Mouse (Mus musculus) frontal cortex, adult 2 months (tissue): ENCODE data around the gene Jun. TPM values are rescaled to one million over a fixed set of nuclear protein-coding genes. Genes with fewer than 3 reads are reported as not detected.

Source experiments
- DNase-seq, 2 experiments: peaks; one replicate each; pipeline ENCODE4 v3.0.0; 2022; ENCODE audit warnings: low spot score in 1 of 2; ENCODE audit errors: extremely low spot score in 1 of 2
- polyA plus RNA-seq: library from polyadenylated mRNA; depleted of rRNA; stranded (reverse); fragments of >200 nt; gene quantifications from 2 replicates; pipeline ENCODE4 v1.2.3, GENCODE M21; 2012

The Jun gene
- polyA plus RNA-seq, 1 experiment, result 41.8 TPM

- no peak for DNase-seq
Observed at GRCm38 (mm10) chr4:95075591-95076002, 23.6 kb upstream of the Jun start.

DNA sequence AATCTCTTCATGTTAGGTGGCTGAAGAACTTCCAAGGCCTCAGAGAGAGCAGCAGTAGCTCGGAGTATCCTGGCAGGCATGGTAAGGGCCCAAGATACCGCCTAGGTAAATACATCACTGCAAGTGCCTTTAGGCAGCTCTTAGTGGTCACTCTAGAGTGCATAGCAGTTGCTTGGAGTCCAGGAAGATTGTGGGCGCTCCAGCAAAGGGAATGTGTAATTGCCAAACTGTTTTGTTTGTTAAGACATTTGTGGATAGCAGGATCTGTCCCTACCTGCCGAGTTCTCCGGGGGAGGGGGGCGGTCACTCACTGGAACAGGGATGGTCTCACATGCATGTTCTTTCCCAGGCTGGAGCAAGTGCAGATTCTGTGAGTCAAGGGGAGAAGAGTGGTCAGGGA, 22.3 kb upstream of the Jun start:
- DNase-seq, result no peak

DNA sequence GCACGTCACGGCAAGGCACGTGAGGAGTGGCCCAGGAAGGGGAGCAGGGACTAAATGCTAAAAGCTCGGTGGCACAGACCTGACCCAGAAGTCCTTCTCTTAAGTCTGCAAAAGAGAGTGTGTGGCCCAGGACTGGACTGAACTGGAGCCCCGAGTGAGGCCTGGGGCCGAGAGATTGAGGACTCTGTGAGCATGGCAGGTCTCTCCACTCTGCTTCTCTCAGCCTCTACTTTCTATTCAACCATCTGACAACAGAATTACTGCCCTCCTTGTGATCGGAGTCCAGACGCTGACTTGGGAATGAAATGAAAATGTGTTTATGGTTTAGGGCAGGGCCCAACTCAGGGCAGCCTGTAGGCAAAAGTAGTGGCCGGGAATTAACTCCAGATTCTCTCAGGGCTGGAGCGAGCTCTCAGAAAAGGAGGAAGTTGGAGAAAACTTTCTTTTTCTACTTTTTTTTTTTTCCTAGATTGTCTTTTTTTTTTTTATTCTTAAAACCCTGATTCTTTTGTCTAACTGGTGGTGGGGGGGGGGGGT, 21.3 kb upstream of the Jun start:
- no peak for DNase-seq

DNA sequence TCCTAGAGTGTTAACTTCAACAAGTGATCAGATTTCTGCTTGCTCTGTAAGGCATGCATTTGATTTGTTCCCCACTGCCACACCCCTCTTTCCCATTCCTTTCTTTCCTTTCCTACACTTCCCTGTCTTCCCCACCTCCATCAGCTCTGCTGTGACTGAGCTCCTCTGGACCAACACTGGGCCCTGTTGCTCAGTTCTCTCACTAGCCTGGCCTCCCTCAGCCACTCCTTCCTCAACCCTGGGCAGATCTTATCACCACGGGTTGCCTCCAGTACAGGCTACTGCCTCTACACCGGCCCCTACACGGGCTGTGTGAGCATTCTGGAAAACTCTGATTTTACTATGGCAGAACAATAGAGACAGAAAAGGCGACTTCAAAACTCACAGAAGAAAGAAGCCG, 18.4 kb upstream of the Jun start:
- DNase-seq, result no peak

- no peak for DNase-seq
Observed at GRCm38 (mm10) chr4:95068045-95068948, 16.3 kb upstream of the Jun start.

- no peak for DNase-seq
Observed at GRCm38 (mm10) chr4:95063609-95064210, 11.7 kb upstream of the Jun start.

DNA sequence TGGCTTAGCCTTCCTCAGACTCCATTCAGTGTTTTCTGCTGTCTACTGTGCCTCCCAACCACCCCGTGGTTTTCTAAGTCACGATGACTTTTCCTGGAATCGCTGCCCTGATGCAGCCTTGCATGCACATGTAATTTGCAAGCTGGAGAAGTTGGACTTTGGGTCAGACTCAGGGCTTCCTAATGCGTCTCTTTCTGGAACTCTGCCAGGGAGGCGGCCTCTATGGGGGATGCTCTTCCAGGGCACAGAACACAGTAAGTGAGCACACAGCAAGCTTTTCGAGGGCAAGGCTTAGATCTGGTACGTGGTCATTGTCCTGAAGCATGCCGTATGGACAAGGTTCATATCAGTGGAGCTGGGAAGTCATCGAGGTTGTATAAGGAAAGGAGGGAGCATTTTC, 10.9 kb upstream of the Jun start:
- no peak for DNase-seq

GRCm38 (mm10) chr4:95057264-95057663, 5.2 kb upstream of the Jun start:
- DNase-seq, result no peak

GRCm38 (mm10) chr4:95055276-95055675, 3.3 kb upstream of the Jun start:
- no peak for DNase-seq

DNA sequence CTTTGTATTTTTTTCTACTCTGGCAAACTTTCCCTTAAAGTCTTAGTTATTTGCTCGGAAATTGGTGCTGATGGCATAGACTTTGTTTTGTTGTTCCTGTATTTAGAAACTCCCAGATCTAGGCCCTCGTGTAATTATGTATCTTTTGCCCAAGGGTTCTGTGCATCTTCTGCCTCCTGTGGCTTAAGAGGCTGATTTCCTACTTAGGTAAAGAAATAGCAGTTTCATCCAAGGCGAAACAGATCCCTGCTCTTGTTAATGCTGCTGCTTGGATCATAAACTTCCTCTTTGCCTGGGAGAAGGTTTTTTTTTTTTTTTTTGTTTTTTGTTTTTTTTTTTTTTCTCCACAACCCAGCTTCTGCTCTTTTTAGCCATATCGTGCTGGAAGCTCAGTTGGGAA, 2.3 kb upstream of the Jun start:
- no peak for DNase-seq

DNA sequence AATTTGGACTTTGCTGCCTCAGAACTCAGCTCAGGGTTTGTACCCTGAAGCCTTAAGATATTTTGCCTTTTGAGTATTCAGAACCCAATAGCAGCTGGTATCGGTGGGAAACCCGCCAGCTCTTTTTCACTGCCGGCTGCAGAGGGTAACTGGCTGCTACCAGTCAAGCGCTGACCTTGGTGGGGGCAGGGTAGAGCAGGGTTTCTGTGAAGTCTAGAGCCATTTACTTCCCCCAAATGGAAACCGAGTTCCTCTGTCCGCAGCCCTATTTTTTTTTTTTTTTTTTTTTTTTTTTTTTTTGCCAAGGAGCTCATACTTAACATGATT, 1.7 kb upstream of the Jun start:
- peak; percentile 28 to 55 for DNase-seq

DNA sequence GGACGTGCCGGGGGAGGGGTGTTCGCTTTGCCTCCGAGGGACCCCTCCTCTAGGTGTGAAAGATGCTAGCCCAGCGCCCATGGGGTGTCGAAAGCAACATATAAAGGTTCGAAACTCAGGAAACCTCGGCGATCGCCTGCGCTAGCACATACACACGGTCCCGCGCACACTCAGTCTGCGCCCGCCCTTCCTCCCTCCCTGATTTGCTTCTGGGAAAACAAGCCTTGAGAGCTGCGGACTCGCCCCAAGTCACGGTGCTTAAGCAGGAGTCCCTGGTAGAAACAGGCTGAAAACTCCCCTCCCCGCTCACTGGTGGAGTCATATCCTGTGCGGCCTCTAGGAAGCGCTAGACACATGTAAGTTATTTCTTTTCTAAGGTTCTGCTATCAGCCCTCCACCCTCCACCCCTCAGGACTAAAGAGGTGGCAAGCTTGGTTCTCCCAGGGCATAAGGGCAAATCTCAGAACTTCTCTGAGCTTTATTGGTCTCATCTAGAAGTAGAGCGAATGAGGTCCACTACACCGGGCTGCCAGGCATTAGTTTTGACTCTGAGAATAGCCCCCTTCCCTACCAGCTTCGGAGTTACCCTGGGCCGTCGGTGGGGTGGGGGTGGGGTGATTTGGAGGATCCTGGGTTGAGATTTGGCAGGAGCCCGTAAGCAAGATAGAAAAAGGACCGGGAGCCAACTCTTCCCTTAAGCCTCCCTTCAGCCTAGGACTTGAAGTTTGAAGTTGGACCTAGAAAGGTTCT, 1.2 kb upstream of the Jun start:
- peak; percentile 97 for DNase-seq

DNA sequence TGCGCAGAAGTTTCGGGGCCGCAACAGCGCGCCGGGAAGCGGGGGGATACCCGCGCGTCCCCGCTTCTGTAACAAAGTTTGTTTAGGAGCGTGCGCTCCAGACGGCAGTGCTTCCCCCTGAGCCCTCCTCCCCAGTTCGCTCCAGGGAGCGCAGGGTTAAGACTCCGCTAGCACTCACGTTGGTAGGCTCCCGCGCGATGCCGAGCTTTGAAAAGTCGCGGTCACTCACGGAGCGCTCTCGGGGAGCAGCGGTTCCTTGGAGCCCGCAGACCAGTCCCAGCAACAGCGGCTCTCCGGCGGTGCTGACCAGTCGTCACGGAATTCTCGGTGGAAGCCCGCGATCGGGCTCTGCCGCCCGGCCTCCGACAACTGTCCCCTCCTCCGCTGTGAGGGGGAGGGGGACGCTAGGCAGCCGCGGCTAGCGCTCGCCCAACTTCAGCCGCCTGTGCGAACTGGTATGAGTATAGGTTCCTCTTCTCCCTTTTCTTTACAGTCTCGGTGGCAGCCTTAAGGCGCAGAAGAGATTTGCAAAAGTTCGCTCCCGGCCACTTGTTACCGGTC, 631 bp downstream of the Jun start:
- peak; percentile 11 to 48 for DNase-seq

- peak; percentile 50 to 81 for DNase-seq
Observed at GRCm38 (mm10) chr4:95050518-95051278, 1.3 kb downstream of the Jun start.

DNA sequence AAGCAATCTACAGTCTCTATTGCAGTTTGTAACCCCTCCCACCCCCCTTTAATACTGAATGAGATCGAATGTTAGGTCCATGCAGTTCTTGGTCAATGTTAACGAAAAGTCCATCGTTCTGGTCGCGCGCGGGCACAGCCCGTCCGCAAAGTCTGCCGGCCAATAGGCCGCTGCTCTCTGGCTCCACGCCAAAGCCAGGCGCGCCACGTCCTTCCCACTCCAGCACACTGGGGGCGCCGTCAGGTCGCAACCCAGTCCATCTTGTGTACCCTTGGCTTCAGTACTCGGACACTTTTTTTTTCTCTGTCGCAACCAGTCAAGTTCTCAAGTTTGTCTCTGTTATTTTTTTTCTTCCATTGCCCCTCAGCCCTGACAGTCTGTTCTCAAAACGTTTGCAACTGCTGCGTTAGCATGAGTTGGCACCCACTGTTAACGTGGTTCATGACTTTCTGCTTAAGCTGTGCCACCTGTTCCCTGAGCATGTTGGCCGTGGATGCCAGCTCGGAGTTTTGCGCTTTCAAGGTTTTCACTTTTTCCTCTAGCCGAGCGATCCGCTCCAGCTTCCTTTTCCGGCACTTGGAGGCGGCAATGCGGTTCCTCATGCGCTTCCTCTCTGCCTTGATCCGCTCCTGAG, 2.0 kb downstream of the Jun start:
- peak; percentile 24 to 67 for DNase-seq

DNA sequence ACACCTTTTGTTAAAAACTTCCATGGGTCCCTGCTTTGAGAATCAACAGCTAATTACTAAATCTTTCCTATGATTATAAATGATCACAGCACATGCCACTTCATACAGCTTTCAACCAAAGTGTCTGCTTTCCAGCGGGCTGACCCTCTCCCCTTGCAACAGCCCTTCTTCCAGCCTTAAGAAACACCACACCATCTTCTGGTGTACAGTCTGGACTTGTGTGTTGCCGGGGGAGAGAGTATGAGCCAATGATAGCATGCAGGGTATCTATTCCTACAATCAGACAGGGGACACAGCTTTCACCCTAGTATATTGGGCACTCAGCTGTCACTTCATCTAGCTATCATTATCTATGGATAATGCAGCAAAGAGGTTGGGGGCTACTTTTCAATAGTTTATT, 2.9 kb downstream of the Jun start:
- DNase-seq, result no peak

DNA sequence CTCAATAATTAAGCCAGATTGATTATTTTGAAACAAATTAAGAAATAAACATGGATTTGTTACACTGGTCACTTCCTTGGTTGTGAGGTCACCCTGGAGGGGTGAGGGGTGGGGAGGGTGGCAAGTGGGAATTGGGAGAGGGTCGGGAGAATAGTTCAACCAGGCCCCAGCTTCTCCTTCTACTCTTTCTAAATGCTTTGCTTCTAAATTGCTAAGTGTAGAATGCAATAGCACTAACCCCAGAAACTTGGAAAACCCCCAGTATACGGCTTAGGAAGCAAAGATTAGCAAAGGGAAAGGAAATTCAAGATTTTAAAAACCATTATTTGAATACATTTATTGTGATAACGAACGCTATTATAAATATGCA, 3.3 kb downstream of the Jun start:
- DNase-seq, result no peak

- no peak for DNase-seq
Observed at GRCm38 (mm10) chr4:95048021-95048730, 3.8 kb downstream of the Jun start.

DNA sequence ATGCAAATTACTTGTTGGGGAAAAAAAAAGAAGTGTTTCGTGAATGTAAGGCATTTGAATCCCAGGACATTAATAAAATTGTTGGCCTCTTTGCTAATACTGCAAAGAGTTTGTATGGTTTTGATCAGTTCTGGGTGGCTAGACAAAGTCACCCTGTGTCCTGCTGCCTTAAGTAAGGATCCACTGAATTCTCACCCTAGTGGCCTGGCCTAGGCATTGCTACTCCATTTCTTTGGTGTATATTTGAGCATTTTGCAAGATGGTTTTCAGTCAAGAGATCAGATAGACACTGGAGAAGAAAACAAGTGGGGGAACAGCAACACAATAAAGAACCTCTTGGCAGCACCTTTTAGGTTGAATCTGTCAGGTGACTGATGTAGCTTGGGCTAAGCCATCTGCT, 6.9 kb downstream of the Jun start:
- DNase-seq, result no peak
